ENCODE assay signal across 8 mouse cellular contexts in the genomic region with DNA sequence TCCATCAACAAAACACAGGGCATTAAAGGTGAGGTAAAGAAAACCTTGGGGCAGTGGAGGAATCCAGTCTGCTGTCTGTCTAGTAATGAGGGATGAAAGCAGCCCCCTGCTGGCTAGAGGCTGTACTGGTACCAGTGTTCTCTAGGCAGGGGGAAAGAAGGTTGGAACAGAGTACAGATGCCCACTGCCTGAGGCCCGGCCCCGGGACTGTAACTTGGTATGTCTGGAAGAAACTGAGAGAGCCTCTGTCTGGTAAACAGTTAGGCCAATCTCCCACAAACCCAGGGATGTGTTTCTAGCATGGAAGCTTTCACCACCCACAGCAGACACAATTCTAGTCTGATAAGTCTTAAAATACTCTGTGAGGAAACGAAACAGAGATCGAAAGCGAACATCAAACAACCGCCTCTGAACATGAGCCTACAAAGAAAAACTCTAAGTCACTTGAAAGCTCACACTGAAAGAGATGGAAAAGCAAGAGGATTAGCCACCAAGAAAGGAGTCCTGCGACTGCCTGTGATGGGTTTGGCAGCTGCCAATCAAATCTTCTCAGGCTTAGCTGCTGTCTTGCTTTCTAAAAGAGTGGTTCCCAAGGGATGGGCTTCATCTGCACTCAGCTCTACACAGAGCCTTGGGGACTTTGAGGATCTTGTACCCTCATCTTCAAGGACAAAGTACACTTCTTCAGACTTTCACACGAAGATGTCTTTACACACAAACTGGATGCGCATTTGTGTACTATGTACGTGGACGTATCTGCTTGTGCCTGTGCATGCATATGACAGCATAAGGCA.
DNase-seq lines count a peak whose midpoint lies in the region; ATAC-seq and TF ChIP-seq lines count a peak whose summit lies in the region.

No protein-coding gene starts in this region.

- peak; percentile 41 for DNase-seq in gastrocnemius, postnatal 14 days
- DNase-seq in gastrocnemius, postnatal 36 days, result no peak
- DNase-seq in CD4-positive, CD25-positive, alpha-beta regulatory T cell, adult 2 months (ENCODE audit: low read depth, low spot score), result peak; percentile 36
- peak; percentile 68 for DNase-seq in hindbrain, embryonic 11.5 days (ENCODE audit: low spot score)
- peak; percentile 56 to 71 for DNase-seq in left cerebral cortex, postnatal 25 days (ENCODE audit: low spot score in 2 of 2)
- no peak for DNase-seq in cerebellum, adult 2 months

- ATAC-seq in embryonic facial prominence, embryonic 13.5 days (ENCODE audit: insufficient number of reproducible peaks, insufficient read depth, low FRiP score, low TSS enrichment, low read depth), result 0 out of 2 replicates have a peak, but pooled peaks have one; percentile 58
- peak; percentile 73 for ATAC-seq in hindbrain, embryonic 11.5 days (ENCODE audit: low FRiP score)
- ATAC-seq in neural tube, embryonic 14.5 days (ENCODE audit: low read depth), result peak; percentile 71; the same call in 1 of the 2 replicates

- TF ChIP-seq POLR2A in cerebellum, adult 2 months (IDR thresholded peaks at IDR 0.05; ENCODE audit: borderline replicate concordance, insufficient read depth, low read length), result no peak

- TF ChIP-seq CTCF in cerebellum, adult 2 months (IDR thresholded peaks at IDR 0.05; ENCODE audit: borderline replicate concordance, insufficient read depth, low read depth, low read length), result no peak

- no peak overlapping the region for H3K4me2 ChIP-seq in embryonic facial prominence, embryonic 13.5 days
- H3K4me2 ChIP-seq in hindbrain, embryonic 11.5 days (replicated peaks; ENCODE audit: low read depth, low read length), result no peak overlapping the region
- H3K4me2 ChIP-seq in neural tube, embryonic 14.5 days (ENCODE audit: low read depth, low read length), result no peak overlapping the region

- no peaks in the 10 kb centered on the region for H3K9me3 ChIP-seq in embryonic facial prominence, embryonic 13.5 days
- no peaks in the 10 kb centered on the region for H3K9me3 ChIP-seq in hindbrain, embryonic 11.5 days (ENCODE audit: control insufficient read depth, low read length)
- H3K9me3 ChIP-seq in neural tube, embryonic 14.5 days (ENCODE audit: control insufficient read depth, low read length), result no peaks in the 10 kb centered on the region

- 68% methylated on average over 11 of the region's 11 CpGs for WGBS in embryonic facial prominence, embryonic 13.5 days
- 69% methylated on average over 11 of the region's 11 CpGs for whole genome bisulfite sequencing in hindbrain, embryonic 11.5 days
- 79% methylated on average over 11 of the region's 11 CpGs for WGBS in neural tube, embryonic 14.5 days
- 81% methylated on average over 11 of the region's 11 CpGs for WGBS in cerebellum, adult 2 months

- no peak overlapping the region for H3K9ac ChIP-seq in embryonic facial prominence, embryonic 13.5 days
- no peak overlapping the region for H3K9ac ChIP-seq in hindbrain, embryonic 11.5 days (ENCODE audit: low read depth, low read length)
- no peak overlapping the region for H3K9ac ChIP-seq in neural tube, embryonic 14.5 days (replicated peaks; ENCODE audit: low read depth, low read length)

- H3K36me3 ChIP-seq in embryonic facial prominence, embryonic 13.5 days, result no peaks in the 10 kb centered on the region
- H3K36me3 ChIP-seq in hindbrain, embryonic 11.5 days (ENCODE audit: control insufficient read depth, insufficient read depth, low read length), result no peaks in the 10 kb centered on the region
- no peaks in the 10 kb centered on the region for H3K36me3 ChIP-seq in neural tube, embryonic 14.5 days (ENCODE audit: control insufficient read depth, insufficient read depth, low read length)

- H3K4me1 ChIP-seq in embryonic facial prominence, embryonic 13.5 days, result peaks cover 10% of the 10 kb centered on the region
- H3K4me1 ChIP-seq in hindbrain, embryonic 11.5 days (replicated peaks; ENCODE audit: control insufficient read depth, insufficient read depth, low read length), result no peaks in the 10 kb centered on the region
- peaks cover 6% of the 10 kb centered on the region; the same call in 1 of the 2 replicates for H3K4me1 ChIP-seq in neural tube, embryonic 14.5 days (ENCODE audit: control insufficient read depth, insufficient read depth, low read length)
- H3K4me1 ChIP-seq in cerebellum, adult 2 months (ENCODE audit: control insufficient read depth, insufficient read depth, low read length), result no peaks in the 10 kb centered on the region

- no peak overlapping the region for H3K4me3 ChIP-seq in embryonic facial prominence, embryonic 13.5 days
- no peak overlapping the region for H3K4me3 ChIP-seq in hindbrain, embryonic 11.5 days (ENCODE audit: low read depth, low read length)
- no peak overlapping the region for H3K4me3 ChIP-seq in neural tube, embryonic 14.5 days (ENCODE audit: low read depth, low read length)
- no peak overlapping the region for H3K4me3 ChIP-seq in cerebellum, adult 2 months (replicated peaks; ENCODE audit: insufficient read depth, low read depth, low read length)

- intact Hi-C loops in gastrocnemius, postnatal 14 days (cut with DNase I; ENCODE audit: low total_unique reads), result no loop called here
- intact Hi-C loops in gastrocnemius, postnatal 36 days (cut with DNase I), result no loop called here
- intact Hi-C loops in left cerebral cortex, postnatal 25 days (cut with DNase I), result loop anchor here (2.0 to 10.0 kb wide), 3 partner anchors 135 to 347 kb away; a partner anchor contains a TSS

- H3K27me3 ChIP-seq in embryonic facial prominence, embryonic 13.5 days, result no peaks in the 10 kb centered on the region
- H3K27me3 ChIP-seq in hindbrain, embryonic 11.5 days (ENCODE audit: control insufficient read depth, insufficient read depth, low read length), result no peaks in the 10 kb centered on the region
- H3K27me3 ChIP-seq in neural tube, embryonic 14.5 days (ENCODE audit: control insufficient read depth, insufficient read depth, low read length), result no peaks in the 10 kb centered on the region
- H3K27me3 ChIP-seq in cerebellum, adult 2 months (ENCODE audit: control insufficient read depth, insufficient read depth, low read length), result no peaks in the 10 kb centered on the region

- 0 out of 2 replicates have a peak overlapping the region, but pooled peaks have one; percentile 28 for H3K27ac ChIP-seq in embryonic facial prominence, embryonic 13.5 days
- H3K27ac ChIP-seq in hindbrain, embryonic 11.5 days (ENCODE audit: low read depth, low read length), result no peak overlapping the region
- no peak overlapping the region for H3K27ac ChIP-seq in neural tube, embryonic 14.5 days (ENCODE audit: low read depth, low read length)
- H3K27ac ChIP-seq in cerebellum, adult 2 months (ENCODE audit: insufficient read depth, low read length), result no peak overlapping the region

Comparison
In these comparisons a context has a peak if more than half of its experiments do, and no peak if none do; other contexts are left out.
1. DNase-seq: peak in gastrocnemius, postnatal 14 days (single experiment), CD4-positive, CD25-positive, alpha-beta regulatory T cell, adult 2 months (single experiment), hindbrain, embryonic 11.5 days (single experiment) and left cerebral cortex, postnatal 25 days (2 of 2); none in gastrocnemius, postnatal 36 days (0 of 2) and cerebellum, adult 2 months (0 of 2).
2. Peak in every context shown above with its lines, with median percentiles within 50 percentile points of each other: ATAC-seq.